Mouse (Mus musculus): ENCODE results near the gene Casd1. TPM values are rescaled to one million over a fixed set of nuclear protein-coding genes. Genes with fewer than 3 reads are reported as not detected.
A peak's percentile ranks its signal among the peaks of the same experiment; 100 is the strongest.

Gene Casd1
- polyA plus RNA-seq, 1 experiment from 2014 or later = 9.7 TPM

- ATAC-seq (ENCODE audit: low FRiP score, low TSS enrichment) = peak; percentile 86
- Histone ChIP-seq H3K4me1 (replicated peaks; ENCODE audit: control insufficient read depth, insufficient read depth) (no peaks in the 10 kb centered on the region), H3K27ac (replicated peaks) (no peak overlapping the region), H3K9me3 (ENCODE audit: control insufficient read depth, low read length) (no peaks in the 10 kb centered on the region), H3K36me3 (ENCODE audit: control insufficient read depth, insufficient read depth, low read length) (no peaks in the 10 kb centered on the region), H3K27me3 (ENCODE audit: control insufficient read depth, insufficient read depth, low read length) (no peaks in the 10 kb centered on the region), H3K4me2 (replicated peaks; ENCODE audit: low read depth) (no peak overlapping the region), H3K4me3 (ENCODE audit: low read depth, low read length) (no peak overlapping the region), H3K9ac (ENCODE audit: low read length) (no peak overlapping the region)
- DNase-seq (ENCODE audit: low spot score) = peak; percentile 62
- 34% methylated on average over 6 of the region's 6 CpGs for WGBS
- TF ChIP-seq CTCF (IDR thresholded peaks at IDR 0.05; ENCODE audit: low read depth) (no peak), EP300 (optimal IDR thresholded peaks at IDR 0.05) (no peak)
Measured at GRCm38 (mm10) chr6:4583485-4583884, 17.2 kb upstream of the Casd1 start.

- Histone ChIP-seq H3K9ac (ENCODE audit: low read length) (no peak overlapping the region), H3K36me3 (ENCODE audit: control insufficient read depth, insufficient read depth, low read length) (no peaks in the 10 kb centered on the region), H3K4me2 (replicated peaks; ENCODE audit: low read depth) (no peak overlapping the region), H3K27ac (replicated peaks) (no peak overlapping the region), H3K4me3 (ENCODE audit: low read depth, low read length) (no peak overlapping the region), H3K9me3 (ENCODE audit: control insufficient read depth, low read length) (no peaks in the 10 kb centered on the region), H3K4me1 (replicated peaks; ENCODE audit: control insufficient read depth, insufficient read depth) (no peaks in the 10 kb centered on the region), H3K27me3 (ENCODE audit: control insufficient read depth, insufficient read depth, low read length) (no peaks in the 10 kb centered on the region)
- WGBS = 72% methylated on average over 4 of the region's 4 CpGs
- no peak for TF ChIP-seq CTCF (IDR thresholded peaks at IDR 0.05; ENCODE audit: low read depth)
- no peak for TF ChIP-seq EP300 (optimal IDR thresholded peaks at IDR 0.05)
- ATAC-seq (ENCODE audit: low FRiP score, low TSS enrichment) (no peak), DNase-seq (ENCODE audit: low spot score) (no peak)
Measured at GRCm38 (mm10) chr6:4587946-4588345, 12.7 kb upstream of the Casd1 start.

GRCm38 (mm10) chr6:4588722-4589121 is 11.9 kb upstream of the Casd1 start:
- H3K9ac ChIP-seq (ENCODE audit: low read length) = no peak overlapping the region
- H3K36me3 ChIP-seq (ENCODE audit: control insufficient read depth, insufficient read depth, low read length) = no peaks in the 10 kb centered on the region
- H3K4me3 ChIP-seq (ENCODE audit: low read depth, low read length) = no peak overlapping the region

GRCm38 (mm10) chr6:4590089-4590488 is 10.6 kb upstream of the Casd1 start:
- Histone ChIP-seq H3K36me3 (ENCODE audit: control insufficient read depth, insufficient read depth, low read length) (no peaks in the 10 kb centered on the region), H3K4me3 (ENCODE audit: low read depth, low read length) (no peak overlapping the region), H3K9ac (ENCODE audit: low read length) (no peak overlapping the region), H3K27me3 (ENCODE audit: control insufficient read depth, insufficient read depth, low read length) (no peaks in the 10 kb centered on the region), H3K4me1 (replicated peaks; ENCODE audit: control insufficient read depth, insufficient read depth) (no peaks in the 10 kb centered on the region), H3K27ac (replicated peaks) (no peak overlapping the region), H3K4me2 (replicated peaks; ENCODE audit: low read depth) (no peak overlapping the region), H3K9me3 (ENCODE audit: control insufficient read depth, low read length) (no peaks in the 10 kb centered on the region)
- TF ChIP-seq CTCF (IDR thresholded peaks at IDR 0.05; ENCODE audit: low read depth) (no peak), EP300 (optimal IDR thresholded peaks at IDR 0.05) (no peak)
- 40% methylated on average over 8 of the region's 8 CpGs for WGBS
- DNase-seq (ENCODE audit: low spot score) (no peak), ATAC-seq (ENCODE audit: low FRiP score, low TSS enrichment) (no peak)

More at GRCm38 (mm10) chr6:4588722-4589121, 11.9 kb upstream of the Casd1 start:
- ATAC-seq (ENCODE audit: low FRiP score, low TSS enrichment) = no peak
- no peaks in the 10 kb centered on the region for H3K27me3 ChIP-seq (ENCODE audit: control insufficient read depth, insufficient read depth, low read length)
- H3K4me2 ChIP-seq (replicated peaks; ENCODE audit: low read depth) = no peak overlapping the region
- no peak for TF ChIP-seq EP300 (optimal IDR thresholded peaks at IDR 0.05)
- TF ChIP-seq CTCF (IDR thresholded peaks at IDR 0.05; ENCODE audit: low read depth) = no peak
- 96% methylated on average over 3 of the region's 3 CpGs for WGBS
- no peak for DNase-seq (ENCODE audit: low spot score)
- no peaks in the 10 kb centered on the region for H3K4me1 ChIP-seq (replicated peaks; ENCODE audit: control insufficient read depth, insufficient read depth)
- no peak overlapping the region for H3K27ac ChIP-seq (replicated peaks)
- H3K9me3 ChIP-seq (ENCODE audit: control insufficient read depth, low read length) = no peaks in the 10 kb centered on the region

GRCm38 (mm10) chr6:4597711-4598110 is 2.9 kb upstream of the Casd1 start:
- TF ChIP-seq CTCF (IDR thresholded peaks at IDR 0.05; ENCODE audit: low read depth) = peak; percentile 33; the same call in 1 of the 2 replicates
- TF ChIP-seq EP300 (optimal IDR thresholded peaks at IDR 0.05) = no peak
- no peak overlapping the region for H3K27ac ChIP-seq (replicated peaks)

GRCm38 (mm10) chr6:4600085-4600657 is 468 bp upstream of the Casd1 start:
- DNase-seq (ENCODE audit: low spot score) = no peak
- Histone ChIP-seq H3K36me3 (ENCODE audit: control insufficient read depth, insufficient read depth, low read length) (no peaks in the 10 kb centered on the region), H3K4me2 (replicated peaks; ENCODE audit: low read depth) (peak overlapping the region; percentile 94), H3K9ac (ENCODE audit: low read length) (peak overlapping the region; percentile 100), H3K4me3 (ENCODE audit: low read depth, low read length) (peak overlapping the region; percentile 87), H3K9me3 (ENCODE audit: control insufficient read depth, low read length) (no peaks in the 10 kb centered on the region), H3K4me1 (replicated peaks; ENCODE audit: control insufficient read depth, insufficient read depth) (peaks cover 3% of the 10 kb centered on the region; the same call in 1 of the 2 replicates), H3K27me3 (ENCODE audit: control insufficient read depth, insufficient read depth, low read length) (no peaks in the 10 kb centered on the region), H3K27ac (replicated peaks) (peak overlapping the region; percentile 97)
- peak; percentile 30 for ATAC-seq (ENCODE audit: low FRiP score, low TSS enrichment)
- 11% methylated on average over 7 of the region's 7 CpGs for WGBS
- TF ChIP-seq CTCF (IDR thresholded peaks at IDR 0.05; ENCODE audit: low read depth) (no peak), EP300 (optimal IDR thresholded peaks at IDR 0.05) (no peak)

More at GRCm38 (mm10) chr6:4597711-4598110, 2.9 kb upstream of the Casd1 start:
- H3K4me2 ChIP-seq (replicated peaks; ENCODE audit: low read depth) = 0 out of 2 replicates have a peak overlapping the region, but pooled peaks have one; percentile 8
- H3K36me3 ChIP-seq (ENCODE audit: control insufficient read depth, insufficient read depth, low read length) = no peaks in the 10 kb centered on the region
- H3K4me1 ChIP-seq (replicated peaks; ENCODE audit: control insufficient read depth, insufficient read depth) = peaks cover 3% of the 10 kb centered on the region; the same call in 1 of the 2 replicates
- ATAC-seq (ENCODE audit: low FRiP score, low TSS enrichment) = no peak
- peak; percentile 31 for DNase-seq (ENCODE audit: low spot score)
- no peaks in the 10 kb centered on the region for H3K9me3 ChIP-seq (ENCODE audit: control insufficient read depth, low read length)
- H3K4me3 ChIP-seq (ENCODE audit: low read depth, low read length) = no peak overlapping the region
- WGBS = 37% methylated on average over 4 of the region's 4 CpGs
- no peaks in the 10 kb centered on the region for H3K27me3 ChIP-seq (ENCODE audit: control insufficient read depth, insufficient read depth, low read length)
- H3K9ac ChIP-seq (ENCODE audit: low read length) = no peak overlapping the region
